Mouse (Mus musculus): ENCODE data around the gene Adap2.

DNA sequence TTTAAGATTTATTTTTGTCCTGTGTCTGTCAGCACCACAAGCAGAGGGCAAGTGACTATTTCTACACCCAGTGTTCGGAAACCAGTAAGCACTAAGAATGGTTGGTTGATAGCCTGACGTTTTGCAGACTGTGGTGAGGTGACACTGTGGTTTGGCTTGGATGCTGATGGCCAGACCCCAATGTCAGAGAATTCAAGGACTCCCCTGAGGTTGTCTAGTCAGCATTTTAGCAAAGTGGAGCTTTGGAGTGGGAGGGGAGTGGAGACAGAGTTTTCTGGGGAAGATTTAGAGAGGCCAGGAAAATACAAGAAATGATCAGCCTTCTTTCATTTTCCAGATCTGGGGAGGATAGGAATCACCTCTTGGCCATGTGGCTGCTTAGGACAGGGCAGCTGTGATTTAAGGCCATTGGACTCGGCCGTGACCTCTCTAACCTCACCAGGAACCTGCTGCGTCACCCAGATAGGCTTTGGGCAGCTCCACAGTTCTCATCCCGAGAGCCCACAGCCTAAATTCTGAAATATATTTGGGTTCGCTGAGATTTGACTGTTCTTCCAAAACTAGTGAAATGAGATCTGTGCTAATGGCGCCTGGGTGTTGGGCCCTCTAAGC, 4.4 kb upstream of the Adap2 start:
- TF ChIP-seq CTCF (IDR thresholded peaks at IDR 0.05; ENCODE audit: insufficient read depth, low read depth, low read length) (no peak), POLR2A (IDR thresholded peaks at IDR 0.05; ENCODE audit: insufficient read depth, low read depth, low read length) (no peak)
